Mouse (Mus musculus) testis, postnatal 10 days (tissue): ENCODE measurements around the gene Ugt1a8.

Source experiments
- DNase-seq: peaks from one replicate; pipeline ENCODE4 v3.0.0; 2021; ENCODE audit warnings: low spot score

Gene Ugt1a8

DNA sequence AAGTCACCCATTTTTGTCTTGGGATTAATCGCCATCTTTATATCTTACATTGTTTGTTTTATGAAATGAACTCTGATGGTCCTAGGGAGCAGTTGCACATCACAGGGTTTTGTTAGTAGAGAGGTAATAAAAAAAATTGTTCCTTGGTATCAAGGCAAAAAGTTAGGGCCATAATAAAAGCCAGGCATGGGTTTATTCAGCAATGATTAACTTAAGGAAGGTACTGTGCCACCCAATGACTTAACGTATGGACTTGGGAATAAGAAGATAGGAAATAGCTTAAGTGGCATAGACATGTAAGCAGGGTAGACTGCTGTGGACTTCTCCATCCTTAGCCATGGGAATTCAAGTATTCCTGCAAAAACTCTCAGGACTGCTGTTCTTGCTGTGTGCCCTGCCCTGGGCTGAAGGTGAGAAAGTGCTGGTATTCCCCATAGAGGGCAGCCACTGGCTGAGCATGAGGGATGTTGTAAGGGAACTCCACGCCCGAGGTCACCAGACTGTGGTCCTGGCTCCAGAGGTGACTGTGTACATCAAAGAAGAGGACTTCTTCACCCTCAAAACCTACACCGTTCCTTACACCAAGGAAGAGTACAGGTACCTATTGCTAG, 98.8 kb downstream of the Ugt1a8 start:
- no peak for DNase-seq

DNA sequence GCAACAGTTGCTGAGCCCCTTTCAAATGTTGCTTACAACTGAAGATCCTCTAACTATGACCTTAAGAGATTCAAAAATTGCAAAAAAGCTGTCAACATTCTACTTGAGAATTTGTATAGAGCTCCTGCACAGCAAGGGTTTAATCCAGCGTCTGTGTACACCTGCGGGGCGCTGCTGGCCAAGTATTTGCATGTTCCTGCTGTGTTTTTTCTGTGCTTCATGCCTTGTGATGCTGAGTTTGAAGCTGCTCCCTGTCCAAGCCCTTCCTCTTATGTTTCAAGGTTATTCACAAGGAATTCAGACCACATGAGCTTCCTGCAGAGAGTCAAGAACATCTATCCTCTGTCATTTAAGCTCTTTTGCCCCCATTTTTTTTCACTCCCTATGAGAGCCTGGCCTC, 104.5 kb downstream of the Ugt1a8 start:
- no peak for DNase-seq

DNA sequence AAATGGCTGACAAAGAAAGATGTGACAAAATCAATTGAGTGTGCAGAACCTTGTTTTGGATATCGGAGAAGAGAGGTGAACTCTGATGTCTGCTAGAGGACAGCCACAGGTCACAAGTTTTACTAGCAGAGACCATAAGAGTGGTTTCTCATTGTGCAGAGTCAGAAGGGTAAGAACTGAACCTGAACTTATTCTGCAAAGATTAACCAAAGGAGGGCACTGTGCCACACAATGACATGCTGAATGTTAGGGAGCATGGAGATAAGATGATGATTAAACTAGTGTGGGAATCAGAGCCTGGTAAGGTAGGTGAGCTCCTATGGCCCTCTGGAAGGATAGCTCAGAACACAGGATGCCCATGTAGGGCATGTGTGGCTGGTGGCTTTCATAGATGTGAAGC, 108.1 kb downstream of the Ugt1a8 start:
- no peak for DNase-seq

DNA sequence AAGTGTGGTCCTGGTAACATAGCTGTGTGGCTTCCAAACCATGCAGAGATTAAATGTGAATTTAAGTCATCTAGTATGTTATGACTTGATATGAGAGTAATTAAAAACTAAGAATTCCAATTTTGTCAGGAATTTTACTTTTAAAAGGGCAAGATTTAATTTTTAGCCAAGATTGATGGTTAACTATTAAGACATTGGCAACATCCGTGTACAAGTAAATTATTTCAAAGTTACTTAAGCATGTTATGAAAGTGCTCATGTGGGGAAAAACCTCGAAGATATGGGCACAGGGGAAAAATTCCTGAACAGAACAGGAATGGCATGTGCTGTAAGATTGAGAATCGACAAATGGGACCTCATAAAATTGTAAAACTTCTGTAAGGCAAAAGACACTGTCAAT, 109.8 kb downstream of the Ugt1a8 start:
- no peak for DNase-seq

DNA sequence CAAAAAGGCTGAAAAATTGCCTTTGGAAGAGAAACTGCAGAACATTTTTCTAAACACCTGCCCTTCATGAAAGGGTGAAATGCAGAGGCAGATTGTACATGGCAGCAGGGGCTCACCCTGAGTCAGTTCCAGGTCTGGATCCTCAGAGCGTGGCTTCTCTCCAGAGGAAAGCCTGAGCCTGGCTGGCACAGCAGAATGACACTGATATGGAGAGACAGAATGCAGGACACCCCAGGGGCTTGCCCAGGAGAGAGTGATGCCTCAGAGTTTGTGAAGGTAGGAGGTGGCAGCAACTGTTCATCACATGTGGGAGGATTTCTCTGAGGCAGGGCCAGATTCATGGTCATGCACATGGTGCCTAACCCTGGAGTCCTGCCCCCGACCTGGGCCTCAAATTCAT, 112.4 kb downstream of the Ugt1a8 start:
- no peak for DNase-seq

DNA sequence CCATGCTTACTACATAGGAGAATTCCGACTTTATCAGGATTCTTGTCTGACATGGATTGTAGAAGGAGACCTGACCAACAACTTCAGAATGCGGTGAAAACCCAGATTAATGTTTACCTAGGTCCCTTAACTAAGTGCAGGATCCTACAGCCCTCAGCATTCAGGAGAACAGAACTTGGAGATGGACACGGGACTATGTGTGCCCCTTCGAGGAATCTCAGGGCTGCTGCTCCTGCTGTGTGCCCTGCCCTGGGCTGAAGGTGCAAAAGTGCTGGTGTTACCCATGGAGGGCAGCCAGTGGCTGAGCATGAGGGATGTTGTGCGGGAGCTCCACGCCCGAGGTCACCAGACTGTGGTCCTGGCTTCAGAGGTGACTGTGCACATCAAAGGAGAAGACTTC, 112.8 kb downstream of the Ugt1a8 start, which contains the start of gene Ugt1a2:
Ugt1a2 (plus strand) TSS at position 146 of the 400 bp plus-strand sequence.
- DNase-seq = no peak

DNA sequence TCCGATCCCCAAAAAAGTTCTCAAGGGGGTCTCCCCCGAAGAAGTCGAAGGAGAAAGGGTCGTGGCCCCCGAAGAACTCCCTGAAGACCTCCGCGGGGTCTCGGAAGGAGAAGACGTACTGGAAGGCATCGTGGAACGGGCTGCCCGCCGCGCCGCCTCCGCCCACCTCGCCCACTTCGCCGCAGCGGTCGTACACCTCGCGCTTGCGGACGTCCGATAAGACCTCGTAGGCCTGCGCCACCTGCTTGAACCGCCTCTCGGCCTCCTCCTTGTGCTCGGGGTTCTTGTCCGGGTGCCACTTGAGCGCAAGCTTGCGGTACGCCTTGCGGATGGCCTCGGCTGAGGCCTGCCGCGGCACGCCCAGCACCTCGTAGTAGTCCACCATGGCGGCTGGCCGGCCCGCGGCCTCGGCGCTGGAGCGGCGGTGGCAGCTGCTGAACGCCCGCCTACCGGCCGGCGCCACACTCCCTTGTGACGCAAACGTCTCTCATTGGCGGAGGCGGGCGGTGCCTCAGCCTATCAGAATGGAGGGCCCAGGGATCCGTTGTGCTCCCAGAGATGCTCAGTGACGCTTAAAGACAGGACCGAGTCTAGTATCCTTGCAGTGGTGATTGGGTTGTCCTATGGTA, 117.8 kb downstream of the Ugt1a8 start, which contains the start of gene Dnajb3:
Dnajb3 (minus strand) TSS at position 489 of the 629 bp plus-strand sequence.
- peak; percentile 77 for DNase-seq

DNA sequence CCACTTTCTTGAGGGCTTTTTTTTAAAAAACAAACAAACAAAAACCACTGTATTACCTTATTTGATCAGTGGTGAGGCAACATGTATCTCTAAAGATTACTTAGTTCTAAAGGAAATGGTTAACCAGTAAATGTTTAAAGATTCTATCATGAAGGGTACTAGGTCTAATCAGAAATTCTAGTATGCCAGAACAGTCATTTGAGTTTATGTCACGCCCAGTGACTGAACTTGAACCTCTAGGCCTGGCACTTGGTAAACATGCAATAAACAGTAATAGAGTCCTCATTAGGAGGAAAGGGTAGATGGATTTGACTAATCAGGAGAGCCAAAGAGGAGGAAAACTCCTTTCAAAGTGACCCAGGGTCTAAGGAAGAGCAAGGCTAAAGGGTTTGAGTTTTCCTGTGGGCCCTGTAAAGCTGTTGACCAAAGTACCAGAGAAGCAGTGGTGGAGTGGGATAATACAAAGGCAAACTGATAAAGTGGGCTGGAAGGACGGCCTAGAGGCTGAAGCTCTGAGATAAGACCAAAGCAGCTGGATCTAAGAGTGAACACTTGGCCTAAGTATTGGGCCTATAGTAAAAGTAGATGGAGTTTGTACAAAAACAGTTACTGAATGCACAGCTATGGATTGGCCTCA, 119.3 kb downstream of the Ugt1a8 start:
- no peak for DNase-seq

DNA sequence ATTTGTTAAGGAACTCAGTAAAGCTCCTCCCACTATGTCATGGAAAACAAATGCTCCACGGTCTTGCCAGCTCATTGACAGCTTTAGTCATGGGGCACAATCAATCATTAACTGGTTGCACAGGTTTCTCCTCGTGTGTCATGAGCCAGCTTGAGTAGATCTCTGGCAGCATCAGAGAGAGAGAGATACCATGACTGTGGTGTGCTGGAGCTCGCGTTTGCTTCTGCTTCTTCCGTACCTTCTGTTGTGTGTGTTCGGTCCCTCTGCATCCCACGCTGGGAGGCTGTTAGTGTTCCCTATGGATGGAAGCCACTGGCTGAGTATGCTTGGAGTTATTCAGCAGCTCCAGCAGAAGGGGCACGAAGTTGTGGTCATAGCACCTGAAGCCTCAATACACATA, 124.2 kb downstream of the Ugt1a8 start, which contains the start of gene Ugt1a1:
Ugt1a1 (plus strand) TSS at position 148 of the 400 bp plus-strand sequence.
- peak; percentile 49 for DNase-seq

DNA sequence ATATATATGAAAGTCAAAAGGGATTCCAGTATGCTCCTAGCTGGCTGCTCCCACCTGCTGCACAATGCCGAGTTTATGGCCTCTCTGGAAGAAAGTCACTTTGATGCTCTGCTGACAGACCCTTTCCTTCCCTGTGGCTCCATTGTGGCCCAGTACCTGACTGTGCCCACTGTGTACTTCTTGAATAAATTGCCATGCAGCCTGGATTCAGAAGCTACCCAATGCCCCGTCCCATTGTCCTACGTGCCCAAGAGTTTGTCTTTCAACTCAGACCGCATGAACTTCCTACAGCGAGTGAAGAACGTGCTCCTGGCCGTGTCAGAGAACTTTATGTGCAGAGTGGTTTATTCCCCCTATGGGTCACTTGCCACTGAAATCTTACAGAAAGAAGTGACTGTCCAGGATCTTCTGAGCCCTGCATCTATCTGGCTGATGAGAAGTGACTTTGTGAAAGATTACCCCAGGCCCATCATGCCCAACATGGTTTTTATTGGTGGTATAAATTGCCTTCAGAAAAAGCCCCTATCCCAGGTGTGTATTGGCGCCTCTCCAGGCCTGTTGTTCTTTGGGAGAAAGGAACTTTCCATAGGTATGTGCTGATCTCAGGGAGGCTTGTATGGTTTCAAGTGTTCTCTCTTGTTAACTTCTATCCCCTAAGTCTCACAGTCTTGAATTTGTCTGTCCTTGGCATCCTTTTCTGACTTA, 124.9 kb downstream of the Ugt1a8 start:
- peak; percentile 65 for DNase-seq

DNA sequence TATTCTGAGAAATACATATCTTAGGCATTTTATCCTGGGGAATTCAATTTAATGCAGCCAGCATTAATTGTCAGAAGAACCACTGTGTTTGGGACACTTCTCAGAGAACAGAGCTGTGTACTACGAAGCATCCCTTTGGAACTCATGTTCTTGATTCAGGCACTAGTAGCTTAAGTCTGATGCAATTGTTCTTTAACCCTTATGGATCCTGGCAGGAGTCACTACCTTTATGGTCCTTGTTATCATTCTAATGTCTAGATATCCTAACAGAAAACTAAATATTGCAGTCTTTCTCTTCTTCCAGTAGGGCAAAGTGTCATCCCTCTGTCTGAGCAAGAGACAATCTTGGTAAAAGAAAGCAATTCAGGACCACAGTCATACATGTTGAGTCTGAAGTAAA, 125.4 kb downstream of the Ugt1a8 start:
- no peak for DNase-seq

DNA sequence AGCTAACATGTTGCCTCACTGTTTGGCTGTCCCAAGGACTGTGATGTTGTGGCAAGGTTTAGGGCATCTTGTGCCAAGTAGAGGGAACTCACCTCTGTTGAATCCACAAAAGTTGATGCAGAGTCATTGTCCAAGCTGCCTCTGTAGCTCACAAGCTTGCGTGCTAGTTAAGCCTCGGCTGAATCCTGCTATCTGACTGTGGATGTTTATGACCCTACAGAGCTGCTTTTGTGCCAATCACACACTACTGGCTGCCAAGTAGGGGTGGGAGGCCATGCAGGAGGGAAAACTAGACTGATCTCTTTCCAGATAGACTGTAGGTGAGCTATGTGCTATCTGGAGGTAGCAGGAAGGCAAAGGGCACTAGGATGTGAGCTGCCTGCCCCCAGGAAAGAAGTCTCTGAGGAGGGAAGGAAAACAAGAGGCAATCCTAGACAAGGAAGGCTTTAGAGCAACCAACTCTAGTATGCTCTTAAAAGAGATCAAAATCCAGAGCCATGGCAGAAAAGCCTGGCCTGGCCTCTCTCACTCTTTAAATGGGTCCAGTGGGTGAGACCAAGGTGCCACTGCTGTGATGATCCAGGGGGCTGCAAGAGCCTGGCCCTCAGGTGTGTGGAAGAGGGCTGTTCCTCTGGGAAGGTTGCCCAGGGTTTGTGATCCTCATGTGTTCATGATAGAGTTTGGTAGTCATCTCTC, 126.3 kb downstream of the Ugt1a8 start:
- peak; percentile 54 for DNase-seq

DNA sequence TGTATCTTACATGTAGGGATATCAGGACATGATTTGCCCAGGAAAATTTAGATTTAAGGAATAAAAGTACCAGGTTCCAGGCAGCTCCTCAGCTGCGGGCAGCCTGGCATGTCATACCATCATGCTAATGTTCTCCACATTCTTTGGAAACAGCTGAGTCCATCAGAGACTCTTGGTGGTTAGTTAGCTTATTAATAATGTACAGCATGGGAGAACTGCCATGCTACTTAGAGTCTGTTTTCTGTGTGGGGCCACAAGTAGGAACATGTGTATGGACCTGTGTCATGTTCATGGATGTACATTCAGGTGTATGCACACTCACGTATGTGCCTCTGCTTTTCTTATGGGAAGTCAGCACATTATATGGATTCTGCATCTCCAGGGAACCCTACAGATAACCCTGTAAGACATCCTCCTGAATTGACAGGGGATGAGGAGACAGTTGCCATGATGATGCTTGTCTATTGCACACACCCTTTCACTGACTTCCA, 126.9 kb downstream of the Ugt1a8 start:
- no peak for DNase-seq

DNA sequence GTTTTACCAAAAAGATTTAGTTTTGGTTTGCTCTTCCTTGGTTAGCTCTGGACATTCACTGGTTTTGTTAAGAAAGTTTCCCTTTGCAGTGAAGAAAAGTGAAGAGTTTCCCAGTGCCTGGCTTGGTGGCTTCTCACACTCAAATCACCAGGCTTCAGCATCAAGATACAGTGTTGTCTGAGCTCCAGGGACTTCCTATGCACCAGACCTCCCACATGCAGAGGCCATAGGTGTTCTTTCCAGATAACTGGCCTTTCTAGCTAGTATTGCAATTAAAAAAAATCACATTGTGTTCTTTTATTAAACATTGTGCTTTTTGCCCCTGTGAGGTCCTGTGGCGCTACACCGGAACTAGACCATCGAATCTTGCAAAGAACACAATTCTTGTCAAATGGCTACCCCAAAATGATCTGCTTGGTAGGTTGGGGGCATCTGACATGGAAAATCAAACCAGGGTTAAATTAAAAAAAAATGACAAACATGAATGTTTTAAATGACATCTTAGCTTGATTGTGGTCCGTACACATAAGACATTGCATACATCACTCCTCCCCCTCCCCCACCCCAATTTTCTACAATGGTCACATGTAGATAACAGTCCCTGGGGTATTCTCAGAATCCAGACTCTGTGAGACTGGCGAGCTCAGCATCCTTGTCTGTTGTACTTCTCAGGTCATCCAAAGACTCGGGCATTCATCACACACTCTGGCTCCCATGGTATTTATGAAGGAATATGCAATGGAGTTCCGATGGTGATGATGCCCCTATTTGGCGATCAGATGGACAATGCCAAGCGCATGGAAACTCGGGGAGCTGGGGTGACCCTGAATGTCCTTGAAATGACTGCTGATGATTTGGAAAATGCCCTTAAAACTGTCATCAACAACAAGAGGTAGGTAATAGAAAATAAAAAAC, 128.1 kb downstream of the Ugt1a8 start:
- no peak for DNase-seq

DNA sequence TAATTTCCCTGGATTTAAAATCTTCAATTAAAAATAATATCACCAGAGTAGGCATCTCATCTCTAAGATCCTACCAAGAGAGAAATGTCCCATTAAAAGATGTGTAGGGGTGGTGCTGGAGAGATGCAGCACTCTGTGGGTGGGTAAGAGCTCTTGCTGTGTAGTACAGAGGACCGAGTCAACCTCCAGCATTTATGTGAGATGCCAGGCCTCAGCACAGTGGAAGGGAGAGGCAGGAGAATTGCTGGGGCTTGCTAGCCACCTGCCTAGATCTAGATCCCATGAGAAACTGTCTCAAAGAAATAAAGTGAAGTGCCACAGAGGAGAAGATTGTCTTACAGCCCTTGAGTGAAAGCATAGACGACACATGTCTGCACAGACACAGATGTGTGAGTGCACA, 128.9 kb downstream of the Ugt1a8 start:
- peak; percentile 45 for DNase-seq

DNA sequence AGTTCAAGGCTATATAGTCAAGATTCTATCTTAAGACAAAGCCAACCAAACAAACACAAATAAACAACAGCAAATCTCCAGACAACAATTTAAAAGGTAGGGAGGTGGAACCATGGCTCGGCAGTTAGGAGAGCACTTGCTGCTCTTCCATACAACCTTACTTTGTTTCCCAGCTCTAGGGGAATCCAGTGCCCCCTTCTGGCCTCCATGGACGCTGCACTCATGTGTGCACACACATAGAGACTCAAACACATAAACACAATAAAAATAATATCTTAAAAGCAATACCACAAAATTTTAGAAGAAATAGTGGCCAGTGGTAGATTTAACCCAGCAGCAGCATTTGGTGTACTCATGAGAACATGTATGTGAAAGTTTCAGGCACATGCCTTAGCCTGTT, 129.5 kb downstream of the Ugt1a8 start:
- DNase-seq = peak; percentile 63

DNA sequence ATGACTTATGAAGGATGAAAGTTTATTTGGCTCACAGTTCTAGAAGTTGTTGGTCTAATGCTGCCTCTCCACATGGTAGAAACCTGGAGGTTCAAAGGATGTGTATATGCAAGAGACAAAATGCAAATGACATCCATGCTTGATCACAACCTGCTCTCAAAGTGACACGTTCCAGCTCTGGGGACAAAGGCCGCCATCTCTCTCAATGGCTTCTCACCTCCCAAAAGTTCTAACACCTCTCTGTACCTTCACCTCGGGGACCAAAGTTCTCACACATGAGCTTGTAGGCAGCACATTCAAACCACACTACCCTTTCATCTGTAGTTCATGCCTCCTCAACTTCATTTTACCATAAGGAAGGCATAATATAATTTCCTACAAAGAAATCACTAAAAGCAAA, 130.0 kb downstream of the Ugt1a8 start:
- DNase-seq = no peak

DNA sequence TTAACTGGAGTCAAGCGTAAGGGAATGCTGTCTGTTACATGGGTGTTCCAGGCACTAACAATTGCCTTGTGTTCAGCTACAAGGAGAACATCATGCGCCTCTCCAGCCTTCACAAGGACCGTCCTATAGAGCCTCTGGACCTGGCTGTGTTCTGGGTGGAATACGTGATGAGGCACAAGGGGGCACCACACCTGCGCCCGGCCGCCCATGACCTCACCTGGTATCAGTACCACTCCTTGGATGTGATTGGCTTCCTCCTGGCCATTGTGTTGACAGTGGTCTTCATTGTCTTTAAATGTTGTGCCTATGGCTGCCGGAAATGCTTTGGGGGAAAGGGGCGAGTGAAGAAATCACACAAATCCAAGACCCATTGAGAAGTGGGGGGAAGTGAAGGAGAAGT, 130.4 kb downstream of the Ugt1a8 start:
- DNase-seq = peak; percentile 58

DNA sequence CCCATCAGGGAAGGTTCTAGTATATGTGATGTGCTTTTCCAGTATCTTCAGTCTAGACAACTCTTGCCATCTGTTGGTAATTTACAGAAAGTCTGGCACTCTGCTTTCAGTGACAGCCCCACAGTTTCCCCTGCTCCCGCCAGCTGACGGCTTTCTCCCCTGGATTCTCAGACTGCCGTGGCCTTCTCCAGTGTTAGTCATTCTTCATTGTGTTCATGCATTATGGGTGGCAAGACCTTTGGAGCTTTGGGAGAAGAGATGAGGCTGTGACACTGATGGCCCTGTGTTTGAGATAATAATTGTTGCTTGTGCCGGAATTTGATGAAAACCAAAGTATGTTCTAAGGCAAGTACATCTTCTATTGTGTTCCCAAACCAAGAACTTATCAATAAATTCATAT, 131.0 kb downstream of the Ugt1a8 start:
- DNase-seq = no peak

DNA sequence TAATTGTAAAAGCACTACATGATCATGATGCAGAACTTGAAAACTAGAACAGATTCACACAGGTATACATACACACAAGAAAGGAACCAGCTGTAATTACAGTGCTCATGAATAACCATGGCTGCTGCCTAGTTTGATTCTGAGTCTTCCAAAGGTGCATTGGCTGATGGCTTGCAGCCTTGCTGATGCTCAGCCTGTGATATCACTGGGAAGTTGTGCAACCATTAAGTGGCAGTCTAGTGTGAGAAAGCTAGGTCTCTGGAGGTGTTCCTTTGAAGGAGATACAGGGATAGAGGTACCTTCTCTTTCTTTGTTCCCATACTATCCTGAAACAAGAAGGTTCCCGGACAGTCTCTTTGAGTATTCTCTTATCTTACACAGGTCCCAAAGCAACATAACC, 131.4 kb downstream of the Ugt1a8 start:
- no peak for DNase-seq

DNA sequence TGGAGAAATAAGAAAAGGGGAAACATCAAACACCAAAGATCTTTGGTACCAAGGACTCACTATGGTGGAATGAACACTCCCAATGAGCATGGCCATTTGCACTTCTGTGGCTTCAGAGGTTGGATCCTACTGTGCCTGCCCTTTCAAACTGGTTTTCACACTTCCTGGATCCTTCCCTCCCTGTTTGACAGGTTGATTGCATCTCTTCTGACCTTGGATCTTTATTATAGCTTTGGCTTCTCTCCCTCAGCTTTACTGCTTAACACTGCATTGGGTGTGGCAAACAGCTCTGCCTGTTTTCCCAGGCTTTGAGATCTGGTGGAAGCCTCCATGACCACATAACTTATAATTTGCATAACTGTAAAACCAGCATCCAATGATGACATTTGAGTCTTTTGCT, 132.7 kb downstream of the Ugt1a8 start:
- DNase-seq = peak; percentile 41
